Mouse (Mus musculus) MEL (cell line): Measurements from ENCODE around the gene Mrpl51. TPM values are rescaled to one million over a fixed set of nuclear protein-coding genes. Genes with fewer than 3 reads are reported as not detected.

Experiments used
- DNase-seq: peaks from one replicate; pipeline ENCODE4 v3.0.0; 2011; ENCODE audit warnings: low read depth, low spot score
- H3K27ac ChIP-seq: 2 replicates; pipeline ENCODE4 v1.5.1; 2012; ENCODE audit warnings: low read depth, mild to moderate bottlenecking, control low read depth, low read length, moderate library complexity; ENCODE audit not compliant: control insufficient read depth
- H3K27me3 ChIP-seq, 2 experiments: fragments of 150-350 bp in 1 of 2; sonication (generic) in 1 of 2; 2 replicates each; pipeline ENCODE4 v1.6.1; 2012; ENCODE audit warnings: low read length in 2 of 2, mild to moderate bottlenecking in 2 of 2, improper control_type of control experiment in 1 of 2, moderate library complexity in 1 of 2; ENCODE audit not compliant: insufficient read depth in 2 of 2, control insufficient read depth in 1 of 2
- H3K36me3 ChIP-seq, 2 experiments: 2 replicates each; pipeline ENCODE4 v1.6.1; 2012 to 2014; ENCODE audit warnings: low read length in 2 of 2, improper control_type of control experiment in 1 of 2, inconsistent platforms in 1 of 2, mild to moderate bottlenecking in 1 of 2; ENCODE audit not compliant: insufficient read depth in 2 of 2, control insufficient read depth in 1 of 2
- H3K4me1 ChIP-seq, 2 experiments: fragments of 150-350 bp in 1 of 2; sonication (generic) in 1 of 2; 2 replicates each; pipeline ENCODE4 v1.6.1; 2012; ENCODE audit warnings: low read length in 2 of 2, improper control_type of control experiment in 1 of 2, mild to moderate bottlenecking in 1 of 2; ENCODE audit not compliant: insufficient read depth in 2 of 2, control insufficient read depth in 1 of 2
- H3K4me3 ChIP-seq, 2 experiments: fragments of 150-350 bp in 1 of 2; sonication (generic) in 1 of 2; 2 replicates each; pipeline ENCODE4 v1.5.1; 2012; ENCODE audit warnings: low read depth in 2 of 2, low read length in 2 of 2, mild to moderate bottlenecking in 2 of 2, moderate library complexity in 2 of 2, control low read depth in 1 of 2, improper control_type of control experiment in 1 of 2; ENCODE audit not compliant: control insufficient read depth in 1 of 2, insufficient read depth in 1 of 2
- H3K79me2 ChIP-seq: 2 replicates; pipeline ENCODE4 v1.6.1; 2012; ENCODE audit warnings: mild to moderate bottlenecking, low read length, moderate library complexity; ENCODE audit not compliant: control insufficient read depth, poor library complexity, insufficient read depth
- H3K9ac ChIP-seq: 2 replicates; pipeline ENCODE4 v1.6.1; 2012; ENCODE audit warnings: low read depth, mild to moderate bottlenecking, control low read depth, low read length, moderate library complexity; ENCODE audit not compliant: control insufficient read depth, poor library complexity, severe bottlenecking
- H3K9me3 ChIP-seq: fragments of 150-350 bp; sonication (generic); replicated peaks from 2 replicates; pipeline ENCODE4 v1.6.1; 2012; ENCODE audit warnings: mild to moderate bottlenecking, low read length, improper control_type of control experiment, moderate library complexity; ENCODE audit not compliant: insufficient read depth
- CHD1 ChIP-seq: IDR thresholded peaks from 2 replicates; pipeline ENCODE4 v1.6.1; 2012; ENCODE audit warnings: low read depth, mild to moderate bottlenecking, inconsistent platforms, low read length, improper control_type of control experiment
- CHD2 ChIP-seq: IDR thresholded peaks from 2 replicates; pipeline ENCODE4 v1.6.1; 2011; ENCODE audit warnings: low read length, improper control_type of control experiment
- CTCF ChIP-seq, 3 experiments: IDR thresholded peaks in 2 of 3; conservative IDR thresholded peaks in 1 of 3; 2 replicates each; pipeline ENCODE4 v1.5.1; 2011 to 2012; ENCODE audit warnings: low read length in 3 of 3, low read depth in 2 of 3, mild to moderate bottlenecking in 2 of 3, improper control_type of control experiment in 1 of 3, inconsistent platforms in 1 of 3, mixed read lengths in 1 of 3, moderate library complexity in 1 of 3; ENCODE audit not compliant: control insufficient read depth in 1 of 3, insufficient read depth in 1 of 3, poor library complexity in 1 of 3, severe bottlenecking in 1 of 3
- EP300 ChIP-seq, 2 experiments: IDR thresholded peaks; 2 replicates each; pipeline ENCODE4 v1.6.1; 2011; ENCODE audit warnings: improper control_type of control experiment in 2 of 2, low read length in 2 of 2, low read depth in 1 of 2, mild to moderate bottlenecking in 1 of 2
- GABPA ChIP-seq: IDR thresholded peaks from 2 replicates; pipeline ENCODE4 v1.6.1; 2012; ENCODE audit warnings: low read depth, mild to moderate bottlenecking, inconsistent platforms, low read length, improper control_type of control experiment, moderate library complexity
- GATA1 ChIP-seq: IDR thresholded peaks from 2 replicates; pipeline ENCODE4 v1.6.1; 2011; ENCODE audit warnings: low read depth, low read length, improper control_type of control experiment
- HCFC1 ChIP-seq: IDR thresholded peaks from 2 replicates; pipeline ENCODE4 v1.6.1; 2012; ENCODE audit warnings: low read depth, mild to moderate bottlenecking, inconsistent platforms, low read length, improper control_type of control experiment, moderate library complexity
- KAT2A ChIP-seq: conservative IDR thresholded peaks from 2 replicates; pipeline ENCODE4 v1.6.1; 2012; ENCODE audit warnings: low read depth, low read length, improper control_type of control experiment, inconsistent platforms
- MAFK ChIP-seq: IDR thresholded peaks from 2 replicates; pipeline ENCODE4 v1.6.1; 2011; ENCODE audit warnings: low read depth, mild to moderate bottlenecking, low read length, improper control_type of control experiment, borderline replicate concordance
- MYC ChIP-seq: IDR thresholded peaks from 2 replicates; pipeline ENCODE4 v1.6.1; 2011; ENCODE audit warnings: low read depth, mild to moderate bottlenecking, low read length, improper control_type of control experiment, moderate library complexity
- NRF1 ChIP-seq: IDR thresholded peaks from 2 replicates; pipeline ENCODE4 v1.6.1; 2014; ENCODE audit warnings: low read depth, mild to moderate bottlenecking, inconsistent platforms, low read length, improper control_type of control experiment, moderate library complexity; ENCODE audit not compliant: poor library complexity, insufficient read depth, severe bottlenecking
- POLR2A ChIP-seq, 2 experiments: IDR thresholded peaks; 2 replicates each; pipeline ENCODE4 v1.6.1; 2011 to 2012; ENCODE audit warnings: low read length in 2 of 2, mild to moderate bottlenecking in 2 of 2, control low read depth in 1 of 2, improper control_type of control experiment in 1 of 2, low read depth in 1 of 2, moderate library complexity in 1 of 2; ENCODE audit not compliant: control insufficient read depth in 1 of 2, insufficient read depth in 1 of 2, poor library complexity in 1 of 2
- POLR2AphosphoS5 ChIP-seq: IDR thresholded peaks from 2 replicates; pipeline ENCODE4 v1.6.1; 2012; ENCODE audit warnings: low read depth, borderline replicate concordance, mild to moderate bottlenecking, inconsistent platforms, low read length, moderate library complexity, mixed read lengths
- SIN3A ChIP-seq: IDR thresholded peaks from 2 replicates; pipeline ENCODE4 v1.6.1; 2012; ENCODE audit warnings: low read length, improper control_type of control experiment, inconsistent platforms
- SMC3 ChIP-seq: IDR thresholded peaks from 2 replicates; pipeline ENCODE4 v1.6.1; 2011; ENCODE audit warnings: low read depth, low read length, improper control_type of control experiment
- TAL1 ChIP-seq: IDR thresholded peaks from 2 replicates; pipeline ENCODE4 v1.6.1; 2012; ENCODE audit warnings: mild to moderate bottlenecking, inconsistent platforms, low read length, moderate library complexity, mixed read lengths
- UBTF ChIP-seq: IDR thresholded peaks from 2 replicates; pipeline ENCODE4 v1.6.1; 2012; ENCODE audit warnings: low read depth, mild to moderate bottlenecking, inconsistent platforms, low read length, improper control_type of control experiment, moderate library complexity, borderline replicate concordance; ENCODE audit not compliant: insufficient read depth
- ZMIZ1 ChIP-seq: IDR thresholded peaks from 2 replicates; pipeline ENCODE4 v1.6.1; 2012; ENCODE audit warnings: low read depth, mild to moderate bottlenecking, inconsistent platforms, low read length, improper control_type of control experiment, moderate library complexity
- polyA plus RNA-seq, 2 experiments: library from polyadenylated mRNA; stranded (reverse) in 1 of 2; unstranded in 1 of 2; fragments of >175 nt in 1 of 2; fragments of >200 nt in 1 of 2; gene quantifications; 2 replicates each; pipeline versions ENCODE4 v1.2.1 to v1.2.4; 2012; ENCODE audit warnings: low replicate concordance in 2 of 2, low read depth in 1 of 2; ENCODE audit not compliant: insufficient read length in 2 of 2, insufficient read depth in 1 of 2, missing spikeins in 1 of 2
- total RNA-seq: library from RNA; depleted of rRNA; stranded (reverse); fragments of 300-350 nt; gene quantifications from 2 replicates; pipeline ENCODE4 v1.2.3, GENCODE M21; 2012

Mrpl51 gene
- total and polyA plus RNA-seq, 3 experiments: 251 to 286 TPM; not detected in 1

DNA sequence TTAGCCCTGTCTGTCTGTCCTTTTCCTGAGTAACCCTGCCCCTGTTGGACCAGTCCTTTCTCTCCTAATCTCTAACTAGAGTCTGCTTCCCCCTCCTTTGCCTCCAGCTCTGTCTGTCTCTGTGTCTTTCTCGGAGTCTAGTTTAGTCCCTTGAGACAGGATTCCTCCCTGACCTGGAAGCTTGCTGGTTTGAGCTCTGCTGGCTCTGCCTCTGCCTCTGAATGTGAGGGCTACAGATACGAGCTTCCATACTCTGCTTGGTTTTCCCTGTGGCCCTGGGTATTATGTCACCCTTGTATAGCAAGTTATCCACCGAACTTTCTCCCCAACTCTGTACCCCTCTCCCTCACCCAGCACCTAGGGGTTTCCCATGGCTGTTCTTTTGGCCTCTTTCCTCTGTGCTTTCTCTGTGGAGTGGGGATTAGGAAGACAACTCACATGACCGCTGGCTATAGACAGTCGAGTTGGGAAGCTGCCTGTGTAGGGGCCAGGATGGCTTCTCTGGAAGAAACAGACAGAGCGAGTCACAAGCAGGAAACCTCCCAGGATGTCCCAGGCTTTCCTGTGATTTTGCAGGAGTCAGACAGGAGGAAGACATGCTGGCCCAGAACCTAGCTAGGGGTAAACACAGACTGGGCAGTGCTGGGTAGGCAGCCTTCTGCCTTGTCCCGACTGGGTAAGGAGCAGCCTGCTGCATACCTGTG, 42.4 kb downstream of the Mrpl51 start:
- TF ChIP-seq MYC (no peak), HCFC1 (no peak), MAFK (no peak), KAT2A (no peak), SIN3A (no peak), POLR2AphosphoS5 (no peak), CHD2 (no peak), POLR2A (IDR thresholded peaks at IDR 0.05; ENCODE audit: control insufficient read depth in 1 of 2, insufficient read depth in 1 of 2, low read depth in 1 of 2, low read length in 2 of 2, poor library complexity in 1 of 2) (no peak), ZMIZ1 (no peak), SMC3 (no peak), CTCF (IDR thresholded peaks at IDR 0.05 in 2 of 3, conservative IDR thresholded peaks at IDR 0.05 in 1 of 3; ENCODE audit: control insufficient read depth in 1 of 3, insufficient read depth in 1 of 3, low read depth in 2 of 3, low read length in 3 of 3, poor library complexity in 1 of 3, severe bottlenecking in 1 of 3) (no peak)
- peaks cover 3 to 13% of the 10 kb centered on the region in 2 experiments; a peak in 3 of 4 replicates for H3K4me1 ChIP-seq
- H3K9ac ChIP-seq: no peak overlapping the region
- no peaks in the 10 kb centered on the region for H3K9me3 ChIP-seq
- H3K27ac ChIP-seq: no peak overlapping the region
- H3K27me3 ChIP-seq: no peaks in the 10 kb centered on the region
- H3K36me3 ChIP-seq: peaks cover 0 to 9% of the 10 kb centered on the region in 2 experiments; a peak in 2 of 4 replicates
- no peak for DNase-seq
- no peak overlapping the region for H3K4me3 ChIP-seq
- H3K79me2 ChIP-seq: peaks cover 4% of the 10 kb centered on the region; the same call in 1 of the 2 replicates

DNA sequence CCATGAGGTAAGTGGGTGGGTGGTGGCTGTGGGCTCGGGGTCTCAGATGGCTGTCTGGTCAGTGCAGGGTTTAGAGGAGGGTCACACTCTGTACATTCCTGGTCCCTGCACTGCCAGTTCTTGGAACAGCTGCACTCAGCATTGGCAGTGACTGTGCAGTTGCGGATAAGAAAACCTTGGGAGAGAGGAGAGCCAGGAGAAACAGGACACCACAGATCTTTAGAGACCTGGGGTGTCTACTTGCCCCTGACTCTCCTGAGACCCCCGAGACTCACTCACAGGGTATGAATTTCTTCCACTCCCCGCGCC, 42.9 kb downstream of the Mrpl51 start:
- Histone ChIP-seq H3K36me3 (peaks cover 0 to 9% of the 10 kb centered on the region in 2 experiments; a peak in 2 of 4 replicates), H3K9me3 (no peaks in the 10 kb centered on the region), H3K4me1 (peaks cover 3 to 13% of the 10 kb centered on the region in 2 experiments; a peak in 3 of 4 replicates)

DNA sequence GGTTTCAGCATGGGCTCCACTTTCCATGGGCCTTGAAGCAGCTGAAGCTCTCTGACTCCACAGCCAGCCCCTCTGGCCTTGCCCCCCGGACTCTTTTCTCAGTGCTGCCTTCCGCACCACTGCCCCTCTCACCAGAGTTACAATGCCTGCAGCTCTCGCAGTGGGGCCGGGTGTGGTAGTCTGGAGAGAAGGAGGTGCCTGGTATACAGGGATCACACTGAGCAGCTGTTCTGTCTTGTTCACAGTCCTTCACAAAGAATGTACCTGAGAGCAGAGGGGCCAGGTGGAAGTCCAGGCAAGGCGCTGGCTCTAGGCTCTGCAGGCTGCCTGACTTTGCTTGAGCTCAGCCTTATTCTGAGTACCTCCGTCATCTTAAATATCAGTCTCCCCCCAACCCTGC, 44.7 kb downstream of the Mrpl51 start:
- TF ChIP-seq GABPA (no peak), POLR2A (IDR thresholded peaks at IDR 0.05; ENCODE audit: control insufficient read depth in 1 of 2, insufficient read depth in 1 of 2, low read depth in 1 of 2, low read length in 2 of 2, poor library complexity in 1 of 2) (no peak), POLR2AphosphoS5 (no peak), UBTF (no peak), CTCF (IDR thresholded peaks at IDR 0.05 in 2 of 3, conservative IDR thresholded peaks at IDR 0.05 in 1 of 3; ENCODE audit: control insufficient read depth in 1 of 3, insufficient read depth in 1 of 3, low read depth in 2 of 3, low read length in 3 of 3, poor library complexity in 1 of 3, severe bottlenecking in 1 of 3) (no peak)
- H3K36me3 ChIP-seq: peaks cover 0 to 9% of the 10 kb centered on the region in 2 experiments; a peak in 2 of 4 replicates
- no peak overlapping the region for H3K4me3 ChIP-seq
- H3K27ac ChIP-seq: no peak overlapping the region
- peaks cover 3 to 13% of the 10 kb centered on the region in 2 experiments; a peak in 3 of 4 replicates for H3K4me1 ChIP-seq
- DNase-seq: no peak
- H3K9ac ChIP-seq: no peak overlapping the region
- H3K9me3 ChIP-seq: no peaks in the 10 kb centered on the region
- peaks cover 3% of the 10 kb centered on the region; the same call in 1 of the 2 replicates for H3K79me2 ChIP-seq
- no peaks in the 10 kb centered on the region for H3K27me3 ChIP-seq

More for the DNA sequence above, 42.9 kb downstream of the Mrpl51 start:
- no peaks in the 10 kb centered on the region for H3K27me3 ChIP-seq
- no peak for TF ChIP-seq UBTF
- no peak for TF ChIP-seq EP300 (IDR thresholded peaks at IDR 0.05; ENCODE audit: low read depth in 1 of 2, low read length in 2 of 2)
- TF ChIP-seq GATA1: no peak
- no peak for TF ChIP-seq CTCF (IDR thresholded peaks at IDR 0.05 in 2 of 3, conservative IDR thresholded peaks at IDR 0.05 in 1 of 3; ENCODE audit: control insufficient read depth in 1 of 3, insufficient read depth in 1 of 3, low read depth in 2 of 3, low read length in 3 of 3, poor library complexity in 1 of 3, severe bottlenecking in 1 of 3)
- no peak for TF ChIP-seq TAL1
- no peak for TF ChIP-seq SIN3A
- no peak for TF ChIP-seq NRF1
- TF ChIP-seq CHD1: no peak
- H3K27ac ChIP-seq: no peak overlapping the region
- no peak overlapping the region for H3K4me3 ChIP-seq
- peaks cover 4% of the 10 kb centered on the region; the same call in 1 of the 2 replicates for H3K79me2 ChIP-seq
- H3K9ac ChIP-seq: no peak overlapping the region
- no peak for DNase-seq
